Mouse (Mus musculus): ENCODE measurements at regions not wholly inside any gene's neighbourhood (a gene's known extent, or its start where the extent isn't known, plus 50 kb on each side); places are given as distances from the start of the nearest gene placed in this dataset.
A peak's percentile ranks its signal among the peaks of the same experiment; 100 is the strongest.

DNA sequence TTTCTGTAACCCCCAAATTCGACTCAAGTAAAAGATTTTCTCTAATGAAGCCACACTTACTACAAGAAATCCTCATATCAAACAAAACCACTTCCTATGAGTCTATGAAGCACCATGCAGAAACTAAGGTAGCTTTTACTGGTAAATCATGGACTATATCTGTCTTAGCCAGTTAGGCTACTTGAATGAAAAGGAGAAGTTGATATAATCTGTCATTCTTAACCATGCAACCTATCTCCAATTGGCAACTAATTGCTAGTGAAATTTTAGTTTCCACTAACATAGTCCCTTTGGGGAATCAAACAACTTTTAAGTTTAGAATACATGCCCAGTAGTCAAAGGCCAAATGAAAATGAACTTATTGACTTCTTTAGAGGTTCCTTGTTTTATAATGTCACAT lies 473.4 kb upstream of the Tgif2lx2 start:
- intact Hi-C loops (cut with DNase I): no loop called here
- DNase-seq (ENCODE audit: extremely low spot score in 1 of 2, low spot score in 2 of 2): no peak

DNA sequence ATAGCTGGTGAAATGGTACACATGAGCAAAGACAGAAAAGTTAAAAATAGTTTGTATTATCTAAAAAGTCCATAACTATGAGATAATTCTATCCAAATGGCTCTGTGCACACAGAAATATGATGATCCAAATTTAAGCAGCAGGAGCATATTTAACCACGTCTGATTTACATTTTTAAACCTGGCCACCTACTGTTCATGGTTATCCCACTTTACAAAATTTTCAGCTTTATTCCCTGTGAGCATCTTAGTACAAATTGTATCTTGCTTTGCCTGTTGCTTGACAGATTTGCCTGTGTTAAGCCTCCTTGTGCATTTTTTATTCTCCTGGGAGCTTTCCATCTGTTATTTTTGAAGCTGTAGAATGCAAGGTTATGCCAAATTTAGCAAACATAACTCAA lies 471.2 kb upstream of the Tgif2lx2 start:
- DNase-seq (ENCODE audit: extremely low spot score in 1 of 2, low spot score in 2 of 2): peak in 1 of 2 experiments; percentile 0
- intact Hi-C loops (cut with DNase I): no loop called here

DNA sequence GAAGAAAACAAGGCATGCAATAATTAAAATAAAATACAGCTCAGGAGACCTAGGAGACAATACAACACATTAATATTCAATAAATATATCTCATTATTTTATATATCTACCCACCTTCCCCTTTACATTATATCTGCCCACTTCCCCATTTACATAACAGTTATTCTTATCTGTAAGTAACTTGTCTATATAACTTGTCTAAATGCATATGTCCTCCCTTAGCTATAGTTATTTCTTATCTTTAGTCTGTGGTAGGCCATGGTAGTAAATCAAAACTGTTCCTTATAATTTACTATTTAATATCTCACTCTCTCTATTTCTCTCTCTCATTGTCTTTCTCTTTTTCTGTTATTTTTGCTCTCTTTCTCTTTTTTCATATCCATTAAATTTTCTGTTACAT lies 437.1 kb upstream of the Tgif2lx2 start:
- intact Hi-C loops (cut with DNase I): no loop called here

More for the DNA sequence above, 437.1 kb upstream of the Tgif2lx2 start:
- no peak for DNase-seq (ENCODE audit: extremely low spot score in 1 of 2, low spot score in 2 of 2)

All from left cerebral cortex, postnatal 10 days (tissue).